Mouse (Mus musculus): ENCODE results near the gene Lsm12.

DNA sequence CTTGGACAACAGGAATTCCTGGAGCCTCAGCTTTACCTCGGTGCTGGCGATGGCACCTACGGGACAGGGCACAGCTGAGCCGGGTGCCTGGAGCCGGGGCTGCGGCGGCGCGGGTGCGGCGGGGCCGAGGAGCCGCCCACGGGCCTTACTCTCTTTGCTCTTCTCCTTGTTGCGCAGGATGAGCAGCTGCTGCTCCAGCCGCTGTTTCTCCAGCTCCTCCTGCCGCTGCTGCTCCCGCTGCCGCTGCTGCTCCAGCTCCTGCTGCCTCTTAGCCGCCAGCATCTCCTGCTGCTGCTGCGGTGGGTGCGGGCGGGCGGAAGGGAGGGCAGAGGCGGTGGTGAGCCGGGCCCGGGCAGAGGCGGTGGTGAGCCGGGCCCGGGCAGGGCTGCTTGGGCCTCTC, 21.4 kb upstream of the Lsm12 start:
- no peak for TF ChIP-seq CTCF (IDR thresholded peaks at IDR 0.05)
- no peak for TF ChIP-seq EP300 (IDR thresholded peaks at IDR 0.05)

All from lung, postnatal 0 days (tissue).